Mouse (Mus musculus) heart, postnatal 25 days (tissue): ENCODE results near the gene Dynlt3. TPM values are rescaled to one million over a fixed set of nuclear protein-coding genes. Genes with fewer than 3 reads are reported as not detected.
"Not testable (repeated sequence)": the region's sequence is repeated elsewhere in the genome, so short reads cannot be mapped to it uniquely, and the experiment has no call there.

Experiments used
- DNase-seq: peaks from one replicate; pipeline ENCODE4 v3.0.0; 2022; ENCODE audit warnings: low spot score
- intact Hi-C: fragments of 180-260 bp; cut with DNase I; formaldehyde crosslinking; loops from one replicate; pipeline ENCODE4 v1.15.1; 2025
- total RNA-seq, 2 experiments: library from RNA; stranded (reverse); gene quantifications; 2 replicates each; pipeline ENCODE4 v1.2.3; 2021

The Dynlt3 gene
- 10 to 100 TPM; 47.2 to 55.2 TPM for total RNA-seq

DNA sequence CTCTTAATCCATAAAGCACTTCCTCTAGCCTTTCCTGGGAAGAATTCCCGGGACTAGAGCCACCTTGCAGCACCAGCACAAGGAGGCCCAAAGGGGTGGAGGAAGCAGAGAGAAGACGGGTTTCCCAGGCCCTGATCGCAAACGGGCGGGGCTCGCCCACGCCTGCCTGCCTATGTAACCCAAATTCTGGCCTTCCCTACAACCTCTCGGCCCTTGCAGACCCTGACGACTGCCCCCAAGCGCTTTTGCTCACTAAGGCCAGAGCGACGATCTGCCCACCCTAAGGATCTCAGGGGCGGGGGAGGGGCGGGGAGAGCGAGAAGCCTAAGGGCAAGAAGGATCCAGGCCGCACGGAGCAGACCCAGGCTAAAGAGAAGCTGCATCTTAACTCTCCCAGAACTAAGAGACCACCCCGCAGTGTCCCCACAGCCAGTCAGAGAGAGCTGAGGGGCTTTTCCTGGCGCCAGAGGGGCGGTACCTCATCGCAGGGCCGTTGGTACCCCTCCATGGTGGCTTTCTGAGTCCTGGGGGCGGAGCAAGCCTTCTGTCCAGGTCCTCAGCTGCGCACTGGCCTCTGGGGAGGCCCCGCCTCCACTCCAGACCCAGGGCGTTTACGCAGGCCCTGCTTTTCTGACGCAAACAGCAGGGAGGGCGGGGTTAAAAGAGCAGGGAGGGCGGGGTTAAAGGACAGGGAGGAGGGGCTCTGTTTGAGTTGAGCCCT, at the start of gene Dynlt3:
Gene Dynlt3 (minus strand): TSS at position 613 of the 721 bp plus-strand sequence.
- intact Hi-C loops: no loop called here

DNA sequence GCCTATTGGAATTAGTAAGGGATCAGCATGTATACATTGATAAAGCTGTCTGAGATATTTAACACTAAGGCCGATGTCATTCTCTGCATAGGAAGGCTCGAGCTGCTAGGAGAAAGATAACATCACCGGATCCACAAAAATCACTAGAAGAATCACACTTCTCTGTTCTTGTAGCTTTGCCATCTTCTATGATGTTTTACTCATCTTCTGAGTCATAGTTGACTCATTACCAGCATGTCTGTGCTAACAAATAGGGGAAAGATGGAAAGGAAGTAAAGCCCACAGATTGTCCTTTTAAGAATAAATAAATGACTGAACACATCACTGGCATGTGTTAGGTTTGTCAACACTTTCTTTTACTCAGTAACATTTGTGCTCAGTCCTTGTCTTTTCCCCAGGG, 37.0 kb upstream of the Dynlt3 start:
- intact Hi-C loops: no loop called here
- no peak for DNase-seq

More for the DNA sequence above, at the start of gene Dynlt3:
- peak; percentile 72 for DNase-seq

DNA sequence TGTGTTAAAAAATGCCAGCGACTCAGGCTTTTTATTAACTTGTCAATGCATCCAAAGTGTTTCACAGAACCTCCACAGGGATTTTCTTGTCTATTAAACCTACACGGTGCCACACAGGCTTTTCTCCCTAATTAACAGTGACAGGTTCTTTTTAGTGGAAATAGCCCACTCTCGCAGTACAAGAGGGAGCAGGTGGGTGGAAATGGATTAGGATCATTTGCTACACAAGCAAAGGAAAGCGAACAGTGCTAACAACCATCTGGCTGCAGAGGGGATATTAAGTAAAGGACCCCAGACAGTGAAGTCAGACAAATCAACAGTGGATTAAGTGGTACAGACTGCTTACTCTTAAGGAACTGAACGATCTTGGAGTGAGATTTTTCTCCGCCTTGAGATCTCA, 33.2 kb upstream of the Dynlt3 start:
- DNase-seq: no peak
- intact Hi-C loops: no loop called here

DNA sequence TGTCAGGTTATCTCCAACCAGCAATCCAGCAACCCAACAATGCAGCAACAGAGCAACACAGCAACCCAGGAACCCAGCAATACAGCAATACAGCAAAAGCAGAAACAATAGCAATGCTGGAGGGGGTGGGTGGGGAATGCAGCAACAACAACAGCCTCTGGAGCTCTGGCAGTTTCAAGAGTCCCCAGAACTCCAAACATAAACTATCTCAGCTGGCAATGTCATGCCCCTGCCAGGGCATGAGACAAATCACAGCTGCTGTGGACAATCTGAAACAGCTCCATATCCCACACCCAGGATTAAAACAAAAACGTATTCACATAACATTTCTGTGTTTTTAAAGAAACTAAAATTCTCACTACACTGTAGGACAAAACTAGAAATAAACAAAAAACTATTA, 9.2 kb upstream of the Dynlt3 start:
- intact Hi-C loops: no loop called here
- no peak for DNase-seq

DNA sequence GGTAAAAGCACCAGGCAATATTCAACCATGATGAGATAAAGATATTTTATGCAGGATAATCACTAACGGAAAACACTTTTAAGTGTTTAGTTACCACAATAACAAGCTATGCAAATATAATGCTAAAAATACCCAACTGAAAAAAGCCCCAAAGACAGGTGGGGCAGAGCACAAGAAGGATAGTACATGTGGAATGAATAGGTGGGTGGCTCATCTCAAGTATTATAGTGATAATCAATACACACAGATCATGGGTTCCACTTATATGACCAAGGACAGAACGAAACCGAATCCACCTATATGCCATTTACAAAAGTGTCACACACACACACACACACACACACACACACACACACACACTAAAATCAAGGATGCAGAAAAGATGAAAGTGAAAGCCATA, 8.6 kb upstream of the Dynlt3 start:
- no peak for DNase-seq
- intact Hi-C loops: no loop called here

DNA sequence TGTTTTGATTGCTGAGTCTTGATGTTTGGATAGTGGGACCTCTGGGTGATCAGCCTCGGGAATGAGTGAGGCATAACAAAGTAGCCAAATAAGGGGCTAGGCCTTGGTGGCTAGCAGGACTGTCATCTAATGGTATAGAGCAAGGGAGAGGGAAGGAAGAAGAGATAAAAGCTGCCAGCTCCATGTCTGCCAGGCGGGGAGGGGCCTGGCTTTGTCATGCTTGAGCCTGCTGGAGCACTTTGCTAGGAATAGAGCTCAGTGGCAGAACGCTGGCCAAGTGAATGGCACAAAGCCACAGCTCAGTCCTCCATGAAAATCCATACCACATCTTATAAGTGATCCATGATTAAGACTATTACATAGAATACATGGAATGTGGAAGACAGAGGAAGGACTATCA, 10.0 kb downstream of the Dynlt3 start:
- intact Hi-C loops: no loop called here
- no peak for DNase-seq

DNA sequence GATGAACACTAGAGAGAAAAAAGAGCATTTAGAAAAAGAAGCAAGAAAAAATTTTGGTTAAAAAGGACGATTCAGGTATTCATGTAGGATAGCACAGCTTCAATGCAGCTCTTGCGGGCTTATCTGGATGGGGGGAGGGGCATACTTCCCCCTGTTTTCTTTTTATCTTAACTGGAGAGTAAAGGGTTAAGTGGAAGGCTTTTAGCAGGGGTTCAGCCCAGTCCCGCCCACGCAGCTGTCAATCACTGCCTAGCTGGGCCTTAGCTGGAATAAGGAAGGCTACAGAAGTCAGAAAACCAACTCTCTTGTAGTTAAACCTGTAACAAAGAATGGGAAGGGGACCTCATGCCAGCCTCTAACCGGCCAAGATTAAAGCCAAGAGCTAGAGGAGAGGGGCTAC, 22.2 kb downstream of the Dynlt3 start:
- intact Hi-C loops, DNase-seq: not testable (repeated sequence)

DNA sequence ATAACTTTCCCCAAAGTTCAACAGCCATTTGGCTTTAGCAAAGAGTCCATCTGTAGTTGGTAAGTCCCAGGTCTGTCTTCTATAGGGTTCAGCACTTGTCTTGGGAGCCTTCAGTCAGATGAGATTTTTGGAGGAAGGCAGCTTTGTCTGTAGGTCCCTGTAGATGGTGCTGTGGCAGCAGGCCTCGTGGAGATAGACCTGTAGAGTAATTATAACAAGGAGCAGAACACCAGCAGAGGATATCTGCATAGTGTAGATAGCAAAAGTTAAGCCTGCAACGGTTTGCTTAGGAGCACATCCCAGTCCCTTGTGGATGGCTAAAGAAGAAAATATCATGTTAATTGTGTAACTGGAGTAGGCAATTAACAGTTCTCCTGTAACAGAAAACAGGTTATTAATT, 22.7 kb downstream of the Dynlt3 start:
- intact Hi-C loops, DNase-seq: not testable (repeated sequence)

Other genes with a start within 250 kb of the Dynlt3 start
- gene Cybb, start 175.2 kb downstream of the Dynlt3 start, total RNA-seq: 10 to 100 TPM in 1 of 2 experiments, 1 to 10 TPM in 1; 9.5 to 10.1 TPM
- not detected for gene H2al1o, start 90.6 kb downstream of the Dynlt3 start, total RNA-seq
- gene Hypm, start 183.9 kb upstream of the Dynlt3 start, total RNA-seq: not detected
- gene H2al3, start 186.7 kb upstream of the Dynlt3 start, total RNA-seq: not detected
- under 1 TPM; 0.31 to 0.45 TPM for gene Sytl5, start 222.6 kb upstream of the Dynlt3 start, total RNA-seq